Mouse (Mus musculus) frontal cortex, postnatal 10 days (tissue): ENCODE measurements around the gene Epb41l4b.

Source experiments
- DNase-seq, 2 experiments: peaks; one replicate each; pipeline ENCODE4 v3.0.0; 2022; ENCODE audit warnings: low spot score in 2 of 2, mixed read lengths in 1 of 2

Gene Epb41l4b

DNA sequence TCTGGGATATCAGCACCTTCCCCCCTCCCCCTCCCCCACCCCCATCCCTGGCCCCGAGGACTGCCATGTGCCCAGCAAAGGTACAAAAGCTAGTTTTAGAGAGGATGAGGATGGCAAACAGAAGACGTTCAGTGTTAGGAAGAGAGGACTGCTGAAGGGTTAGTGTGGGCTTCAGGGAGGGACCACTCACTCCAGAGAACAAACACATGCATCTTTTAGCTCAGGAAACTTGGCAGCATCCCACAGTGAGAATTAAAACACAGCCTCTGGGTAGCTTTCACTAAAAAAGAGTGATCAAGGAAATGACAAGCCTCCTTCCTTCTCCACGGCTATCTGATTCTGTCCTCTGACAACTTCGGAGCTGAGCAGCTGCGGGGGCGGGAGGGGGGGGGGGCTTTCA lies 132.3 kb downstream of the Epb41l4b start:
- DNase-seq, result no peak

DNA sequence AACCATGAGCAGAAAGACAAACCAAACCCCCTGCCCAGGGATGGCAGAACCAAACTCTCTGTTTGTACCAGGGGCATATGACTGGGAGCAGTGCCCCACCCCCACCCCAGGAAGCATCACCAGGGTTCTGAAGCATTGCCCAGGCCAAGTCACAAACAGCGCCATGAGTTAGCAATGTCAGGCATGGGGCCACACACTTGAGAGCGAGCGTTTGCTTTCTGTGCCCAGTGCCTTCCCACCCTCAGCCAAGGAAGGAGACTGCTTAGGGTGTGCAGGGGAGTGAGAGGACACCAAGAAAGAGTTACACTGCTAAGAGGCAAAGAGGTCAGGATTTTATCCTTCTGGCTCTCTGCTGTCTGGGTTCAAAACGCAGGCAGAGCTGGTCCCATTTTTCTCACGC lies 132.8 kb downstream of the Epb41l4b start:
- no peak for DNase-seq

DNA sequence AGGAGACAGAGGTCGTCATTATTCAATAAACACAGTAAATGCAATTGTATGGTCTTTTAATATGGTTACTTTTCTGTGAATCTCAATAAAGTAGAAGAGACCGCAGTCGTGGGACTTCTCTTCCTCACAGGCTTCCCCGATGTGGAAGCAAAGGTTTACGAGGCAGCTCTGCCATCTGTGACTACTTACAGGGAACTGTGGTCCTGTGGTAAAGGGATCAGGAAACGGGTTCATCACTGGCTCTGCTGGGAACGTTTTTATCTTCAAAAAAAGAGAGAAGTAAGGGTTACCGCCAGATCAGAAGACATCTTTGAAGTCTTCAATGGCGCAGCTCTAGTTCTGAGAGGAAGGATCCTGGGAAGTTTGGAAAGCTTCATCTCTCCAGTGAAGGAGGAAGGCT lies 135.5 kb downstream of the Epb41l4b start:
- DNase-seq, result no peak

DNA sequence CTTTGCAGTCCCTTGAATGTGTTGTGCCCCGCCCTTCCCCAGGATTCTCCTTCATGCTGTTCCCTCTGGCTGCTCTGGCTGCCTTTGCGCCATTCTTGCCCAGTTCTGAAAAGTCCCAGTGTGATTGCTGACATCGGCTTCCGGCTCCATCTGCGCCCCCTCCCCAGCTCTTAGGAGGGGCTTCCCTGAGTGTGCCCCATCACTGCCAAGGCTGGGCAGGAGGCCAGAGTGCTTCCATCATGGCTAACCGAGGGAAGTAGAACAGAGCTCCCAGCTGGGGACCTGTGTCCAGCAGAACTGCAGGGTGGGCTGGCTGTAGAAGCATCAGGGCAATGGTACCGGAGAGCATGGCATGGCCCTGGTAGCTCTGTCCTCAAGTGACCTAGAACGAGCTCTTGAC lies 138.2 kb downstream of the Epb41l4b start:
- DNase-seq, result peak in 1 of 2 experiments; percentile 45

DNA sequence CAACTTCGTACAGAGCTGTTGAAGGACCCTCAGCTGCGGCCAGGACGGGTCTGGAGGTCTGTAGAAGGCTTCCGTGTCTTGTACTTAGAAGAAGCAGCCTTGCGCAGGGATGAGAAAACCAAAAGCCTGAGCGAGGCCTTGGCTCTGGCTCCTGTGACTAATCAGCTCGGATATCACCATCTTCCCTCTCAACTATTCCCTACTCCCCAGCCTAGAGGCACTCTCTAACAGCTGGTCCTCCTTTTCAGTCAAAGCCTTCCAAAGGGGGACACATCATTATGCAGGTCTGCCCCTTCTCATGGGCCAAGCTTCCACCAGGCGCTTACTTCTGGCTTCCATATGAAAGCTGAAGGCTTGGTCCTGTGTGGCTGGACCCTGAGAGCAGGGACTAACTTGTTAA lies 139.4 kb downstream of the Epb41l4b start:
- no peak for DNase-seq

DNA sequence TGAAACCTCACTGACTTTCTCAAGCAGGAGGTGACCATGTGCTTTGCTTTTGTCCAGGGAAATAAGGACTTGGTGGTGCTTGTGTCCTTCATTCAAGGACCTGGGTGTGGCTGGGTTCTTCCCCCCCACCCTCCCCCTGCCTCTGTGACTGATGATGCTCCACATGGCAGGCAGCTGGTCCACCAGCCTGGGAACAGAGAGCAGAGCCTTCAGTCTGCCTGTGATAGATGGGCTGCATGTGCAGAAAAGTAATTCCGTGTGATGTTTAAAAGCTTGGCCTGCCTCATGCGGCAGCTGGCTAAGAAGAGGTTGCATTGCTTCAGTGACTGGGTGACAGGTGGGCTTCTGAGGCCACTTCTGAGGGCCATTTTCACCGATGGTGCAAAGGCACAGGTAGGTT lies 140.5 kb downstream of the Epb41l4b start:
- DNase-seq, result no peak

DNA sequence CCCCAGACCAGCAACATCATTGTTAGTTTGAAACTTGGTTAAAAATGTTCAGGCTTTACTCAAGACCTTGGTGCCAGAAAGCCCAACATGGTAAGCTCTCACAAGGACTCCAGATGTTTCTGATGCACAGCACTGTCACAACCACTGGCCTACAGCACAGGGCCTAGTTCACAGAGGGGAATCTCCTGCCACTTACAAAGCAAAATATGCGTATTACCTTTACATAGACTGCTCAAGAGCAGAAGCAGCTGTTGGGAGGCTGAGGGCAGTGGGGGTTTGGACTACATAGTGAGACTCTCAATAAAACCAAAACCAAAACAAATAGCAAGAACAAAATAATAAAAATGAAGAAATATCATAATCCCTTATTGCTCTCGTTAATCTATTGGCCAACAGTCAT lies 141.8 kb downstream of the Epb41l4b start:
- no peak for DNase-seq

DNA sequence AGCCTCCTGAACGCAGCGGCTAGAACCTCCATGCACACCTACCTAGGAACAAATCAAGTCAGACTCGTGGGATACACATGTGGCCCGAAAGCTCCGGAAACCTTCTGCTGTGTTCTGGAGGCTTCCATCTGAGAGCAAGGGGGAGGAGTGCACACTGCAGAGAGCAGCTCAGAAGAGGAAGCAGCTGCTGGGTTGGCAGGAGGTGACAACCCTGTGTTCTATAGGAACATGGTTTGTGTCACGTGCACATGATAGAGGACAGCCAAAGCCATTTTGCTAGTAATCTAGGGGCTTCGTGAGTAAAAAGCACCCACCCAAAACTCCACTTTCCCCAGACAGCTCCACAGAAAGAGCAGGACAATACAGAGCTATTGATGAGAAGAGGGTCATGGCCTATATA lies 149.9 kb downstream of the Epb41l4b start:
- no peak for DNase-seq

DNA sequence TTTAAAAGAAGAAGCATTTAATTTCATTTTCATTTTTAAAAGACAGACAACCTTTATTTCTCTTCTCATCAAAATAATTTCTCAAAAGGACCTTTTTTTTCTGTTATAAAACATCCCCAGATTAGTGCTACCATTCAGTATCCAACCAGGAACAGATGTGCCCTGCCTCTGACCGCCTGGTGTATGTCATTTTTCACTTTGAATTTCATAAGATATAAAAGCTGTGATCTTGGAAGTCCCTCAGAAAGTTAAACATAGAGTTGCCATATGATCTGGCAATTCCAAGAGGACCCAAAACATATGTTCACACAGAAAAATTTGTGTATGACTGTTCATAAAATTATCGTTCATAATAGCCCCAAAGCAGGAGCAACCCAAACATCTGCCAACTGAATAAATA lies 151.3 kb downstream of the Epb41l4b start:
- no peak for DNase-seq

DNA sequence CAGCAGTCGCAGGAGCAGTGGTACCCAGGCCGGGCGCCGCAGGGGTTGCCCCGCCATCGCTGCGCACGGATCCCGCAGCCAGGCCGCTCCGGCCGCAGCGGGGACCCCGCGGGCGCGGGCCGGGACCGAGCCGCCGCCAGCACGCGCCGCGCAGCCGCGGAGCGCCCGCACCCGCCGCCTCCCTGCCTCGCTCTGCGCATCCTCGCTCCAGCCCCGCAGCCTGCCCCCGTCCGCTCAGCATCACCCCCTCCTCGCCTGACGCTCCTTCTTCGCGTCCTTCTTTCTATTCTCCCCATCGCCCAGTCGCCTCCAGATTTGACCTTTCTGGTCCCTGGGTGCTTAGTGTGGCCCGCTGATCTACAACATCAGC lies 153.0 kb downstream of the Epb41l4b start, which contains the start of gene Frrs1l:
Frrs1l (minus strand) TSS at position 177 of the 370 bp plus-strand sequence.
- peak in 1 of 2 experiments; percentile 69 for DNase-seq

DNA sequence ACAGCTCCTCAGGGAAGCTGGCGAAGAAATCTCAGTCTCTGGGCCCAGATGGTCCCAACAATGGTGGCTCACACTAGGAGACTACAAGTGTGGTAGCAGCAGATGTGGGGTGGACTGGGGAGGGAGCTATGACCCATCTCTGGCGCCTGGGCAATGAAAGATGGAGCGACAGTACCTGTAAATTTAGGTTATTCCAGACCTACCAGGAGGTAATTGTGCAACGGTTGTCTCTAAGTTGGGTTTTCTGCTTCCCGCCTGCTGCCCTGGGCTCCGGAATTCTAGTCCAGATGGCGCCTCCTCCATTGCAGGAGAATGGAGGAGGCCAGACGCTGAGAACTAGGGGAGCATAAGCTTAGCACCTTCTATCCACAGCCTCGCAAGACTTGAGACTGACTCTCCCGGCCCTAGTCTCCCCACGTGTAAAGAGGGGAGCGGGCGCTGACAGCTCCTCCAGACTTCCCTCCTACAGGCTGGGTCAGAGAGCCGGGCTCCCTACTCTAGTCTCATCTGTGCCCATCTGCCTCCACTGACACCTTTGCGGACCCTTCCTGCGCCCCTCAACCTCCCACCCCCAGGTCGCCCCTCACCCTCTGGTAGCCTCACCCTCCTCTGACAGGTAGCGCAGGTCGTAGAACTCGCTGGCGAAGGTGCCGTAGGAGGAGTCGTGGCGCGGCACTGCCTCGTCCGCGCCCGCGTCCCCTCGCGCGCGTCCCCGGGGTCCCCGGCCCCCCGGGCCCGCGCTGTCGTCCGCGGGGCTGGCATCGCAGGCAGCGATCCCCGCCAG lies 153.6 kb downstream of the Epb41l4b start:
- DNase-seq, result peak in 1 of 2 experiments; percentile 41

DNA sequence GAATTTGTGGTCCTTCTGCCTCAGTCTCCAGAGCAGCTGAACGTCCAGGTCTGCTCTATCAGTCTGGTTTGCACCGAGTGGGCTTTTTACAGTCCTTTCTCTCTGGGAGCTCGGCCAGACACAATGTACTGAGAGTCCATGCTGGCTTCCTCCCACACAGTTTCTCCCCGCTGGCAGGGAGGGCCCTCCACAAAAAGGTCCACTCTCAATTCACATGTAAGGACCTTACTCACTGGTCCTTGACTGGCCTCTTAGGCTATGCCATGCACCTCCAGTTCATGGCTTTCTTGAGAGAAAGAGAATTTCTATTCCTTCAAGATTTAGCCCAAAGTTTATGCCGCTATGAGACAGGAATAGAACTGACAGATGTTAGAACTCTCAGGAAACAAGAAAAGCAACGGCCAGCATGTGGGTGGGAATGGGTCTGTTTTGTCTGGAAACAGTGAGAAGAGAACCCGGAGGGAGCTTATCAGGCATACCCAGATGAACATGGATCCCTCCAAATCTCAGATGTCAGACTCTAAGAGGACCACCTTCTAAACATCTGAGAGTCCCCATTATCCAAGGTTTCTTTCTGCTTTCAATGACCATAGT lies 177.6 kb downstream of the Epb41l4b start:
- DNase-seq, result no peak

DNA sequence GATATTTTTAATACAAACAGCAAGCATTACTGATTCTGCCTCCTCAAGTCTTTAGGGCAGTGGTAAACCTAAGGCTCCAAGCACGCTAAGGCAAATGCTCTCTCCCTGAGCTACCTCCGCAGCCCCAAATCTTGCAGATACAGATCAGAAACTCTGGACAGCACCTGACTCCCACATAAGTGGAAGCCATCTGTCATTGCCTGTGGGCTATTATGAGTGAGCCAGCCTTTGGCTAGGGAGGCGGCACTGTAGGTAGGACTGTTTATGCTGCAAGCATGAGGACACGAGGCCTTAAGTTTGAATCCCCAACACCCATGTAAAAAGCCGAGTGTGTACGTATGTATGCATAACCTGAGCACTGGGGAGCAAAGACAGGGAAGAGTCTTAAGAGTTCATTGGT lies 179.6 kb downstream of the Epb41l4b start:
- DNase-seq, result no peak

DNA sequence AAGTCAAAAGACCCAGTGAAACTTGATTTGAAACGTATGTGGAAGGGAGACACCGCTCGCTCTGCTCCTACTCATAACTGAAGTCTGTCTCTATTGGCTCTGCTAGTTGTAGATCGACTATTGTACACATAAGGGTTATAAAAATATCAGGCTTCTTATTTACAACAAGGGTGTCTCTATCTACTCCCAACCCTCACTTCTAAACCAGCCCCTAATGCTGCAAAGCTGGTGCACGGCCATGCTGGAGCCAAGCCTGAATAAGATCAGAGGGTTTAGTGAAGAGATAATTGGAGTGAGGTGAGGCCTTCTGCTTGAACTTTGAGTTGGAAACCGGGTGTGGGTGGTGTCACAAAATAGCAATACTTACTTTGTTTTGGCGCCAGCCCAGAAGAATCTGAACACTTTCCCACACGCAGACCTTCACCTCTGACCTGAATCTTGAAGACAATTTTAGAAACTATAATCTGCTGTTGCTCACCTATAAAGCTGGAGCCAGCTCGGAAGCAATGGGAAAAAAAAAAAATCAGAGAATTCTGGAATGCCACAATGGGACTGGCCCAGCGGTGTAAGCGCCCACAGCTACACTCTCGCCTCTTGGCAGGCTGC lies 181.8 kb downstream of the Epb41l4b start:
- no peak for DNase-seq

DNA sequence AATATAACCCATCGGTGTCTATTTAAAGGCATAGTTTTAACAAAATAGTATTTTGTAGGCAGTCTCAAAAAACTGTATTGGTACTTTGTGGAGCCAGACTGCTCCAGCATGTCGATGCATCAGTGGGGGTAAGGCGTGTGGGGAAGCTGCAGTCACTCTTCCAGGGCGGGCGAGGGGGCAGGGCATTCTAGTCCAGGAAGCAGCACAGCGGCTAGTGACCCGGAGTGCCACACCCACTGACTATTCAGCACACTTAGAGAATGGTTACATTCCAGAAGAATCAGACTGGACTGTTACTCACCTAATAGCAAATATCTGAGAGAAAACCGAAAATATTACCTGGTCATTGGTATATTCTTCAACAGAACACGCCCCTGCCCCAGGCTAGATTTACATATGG lies 185.7 kb downstream of the Epb41l4b start:
- no peak for DNase-seq

DNA sequence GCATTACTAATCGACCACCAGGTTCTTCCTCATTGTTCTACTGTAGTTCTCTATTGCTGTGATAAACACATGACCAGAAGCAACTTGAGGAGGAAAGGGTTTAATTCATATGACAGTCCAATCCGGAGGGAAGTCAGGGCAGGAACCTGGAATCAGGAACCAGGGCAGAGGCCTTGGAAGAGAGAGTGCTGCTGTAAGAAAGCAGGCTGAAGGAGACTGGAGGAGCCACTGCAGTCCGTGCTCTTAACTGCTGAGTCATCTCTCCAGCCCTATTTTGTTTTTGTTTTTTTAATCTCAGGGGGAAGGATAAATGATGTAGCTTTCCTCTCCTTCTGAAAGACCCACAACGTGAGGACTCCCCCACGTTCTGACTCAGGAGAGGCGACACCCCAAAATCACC lies 190.0 kb downstream of the Epb41l4b start:
- DNase-seq, result no peak

DNA sequence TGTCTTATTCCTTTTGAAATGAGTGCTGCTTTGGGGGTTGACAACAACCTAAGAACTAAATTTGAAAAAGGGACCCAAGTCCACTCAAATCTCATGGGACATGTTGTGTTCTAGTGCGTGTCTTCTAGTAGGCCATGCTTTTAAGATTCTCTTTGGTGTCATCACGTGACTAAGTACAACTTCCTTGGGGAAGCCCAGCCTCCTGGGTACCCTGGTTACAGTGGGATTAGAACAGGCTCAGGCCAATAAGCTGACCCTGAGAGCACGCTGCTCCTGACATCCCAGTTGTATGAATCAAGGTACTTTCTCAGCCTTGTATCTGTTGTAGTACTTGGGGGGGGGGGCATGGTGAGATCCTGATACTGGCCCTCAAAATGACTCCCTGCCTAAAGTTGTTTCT lies 191.5 kb downstream of the Epb41l4b start:
- no peak for DNase-seq

DNA sequence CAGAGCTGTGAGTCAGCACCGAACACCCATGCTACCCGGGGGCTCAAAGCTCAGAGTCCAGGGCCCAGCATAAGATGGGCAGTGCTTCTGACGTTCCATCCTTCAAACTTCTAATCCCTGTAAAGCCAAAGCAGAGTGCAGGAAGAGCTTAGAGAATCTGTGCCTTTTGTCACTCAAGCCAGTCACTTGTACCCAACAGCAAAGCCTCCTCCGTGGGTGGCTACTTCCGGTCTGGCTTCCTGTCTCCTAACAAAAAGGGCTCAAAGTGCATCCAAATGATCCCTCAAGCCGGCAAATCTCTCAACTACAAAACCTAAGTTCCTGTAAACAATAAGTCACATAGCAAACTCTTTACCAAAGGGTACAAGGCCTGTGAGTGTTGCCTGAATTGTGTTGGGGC lies 193.7 kb downstream of the Epb41l4b start:
- no peak for DNase-seq

DNA sequence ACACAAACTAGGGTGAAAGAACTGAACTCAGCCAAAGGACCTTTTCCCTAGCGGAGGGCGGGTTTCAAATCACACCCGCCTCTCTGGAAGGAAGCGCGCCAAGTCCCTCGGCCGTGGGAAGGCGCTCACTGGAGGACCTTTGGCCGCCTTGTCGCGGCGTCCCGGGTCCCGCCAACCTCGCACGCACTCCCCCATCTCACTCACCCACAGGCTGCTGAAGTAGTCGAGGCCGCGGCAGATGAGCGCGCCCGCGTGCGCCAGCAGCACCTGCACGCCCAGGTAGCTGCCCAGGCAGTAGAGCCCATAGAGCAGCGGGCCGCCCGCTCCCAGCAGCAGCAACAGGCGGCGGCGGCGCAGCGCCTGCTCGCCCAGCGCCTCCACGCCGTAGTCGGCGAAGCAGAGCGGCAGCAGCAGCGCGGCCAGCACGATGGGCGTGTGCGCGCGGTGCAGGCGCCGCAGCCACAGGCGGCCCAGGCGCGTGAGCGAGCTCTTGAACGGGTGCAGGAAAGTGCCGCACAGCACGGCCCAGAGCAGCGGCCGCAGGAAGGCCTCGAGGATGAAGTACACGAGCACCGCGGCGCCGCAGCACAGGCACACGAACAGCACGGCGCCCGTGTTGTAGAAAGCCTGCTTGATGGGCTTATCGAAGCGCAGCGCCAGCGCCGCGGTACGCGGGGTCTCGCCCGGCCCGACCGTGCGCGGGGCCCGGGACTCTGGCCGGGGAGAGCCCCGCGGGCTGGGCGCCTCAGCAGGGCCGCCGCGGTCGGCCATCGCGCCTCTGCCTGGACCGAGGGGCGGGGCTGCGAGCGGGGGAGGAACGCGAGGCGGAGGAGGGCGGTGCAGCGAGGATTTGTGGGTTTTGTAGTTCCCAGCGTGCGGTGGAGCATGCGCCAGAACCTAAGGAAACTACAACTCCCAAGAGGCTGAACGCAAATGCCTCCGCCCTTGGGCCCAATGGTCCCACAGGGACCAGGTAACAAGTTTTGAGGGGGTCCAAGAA lies 196.3 kb downstream of the Epb41l4b start, which contains the start of gene Tmem245:
Tmem245 (minus strand) TSS at position 797 of the 1,000 bp plus-strand sequence.
- peak; percentile 81 to 91 for DNase-seq

DNA sequence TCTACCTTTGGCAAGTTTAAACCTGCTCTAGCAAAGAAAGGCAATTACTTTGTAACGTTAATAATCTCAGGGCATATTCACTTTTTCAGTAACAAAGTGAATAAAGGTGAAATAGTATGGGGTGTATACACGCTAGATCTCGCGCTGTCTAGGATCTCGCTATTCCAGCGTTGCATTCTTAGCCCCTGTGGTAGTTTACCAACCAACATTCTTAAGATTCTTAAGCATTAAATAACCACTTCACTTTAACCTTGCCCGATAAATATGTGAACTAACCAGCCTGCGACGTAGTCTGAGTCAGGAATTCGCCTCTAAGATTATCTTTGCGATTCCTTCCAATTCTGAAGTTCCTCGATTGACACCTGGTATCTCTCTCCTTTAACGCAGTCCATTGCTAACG lies 197.1 kb downstream of the Epb41l4b start:
- no peak for DNase-seq

DNA sequence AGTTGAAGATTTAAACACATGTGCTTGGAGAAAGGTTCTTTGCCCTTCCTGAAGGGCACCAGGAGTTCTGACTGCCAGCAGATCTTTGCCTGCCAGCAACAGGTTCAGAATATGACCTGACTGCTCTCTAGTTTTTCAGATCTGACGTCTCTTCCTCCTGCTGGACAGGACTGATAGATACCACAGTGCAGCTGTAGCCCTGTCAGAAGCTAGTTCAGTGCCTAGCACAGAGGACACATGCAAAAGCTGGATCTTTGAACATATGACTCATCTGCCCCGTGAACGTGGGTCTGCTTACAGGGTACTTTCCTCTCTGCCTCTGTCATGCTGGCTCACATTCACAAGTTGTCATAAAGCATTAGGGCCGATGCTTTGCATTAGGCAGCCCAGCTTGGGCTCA lies 199.0 kb downstream of the Epb41l4b start:
- DNase-seq, result no peak

DNA sequence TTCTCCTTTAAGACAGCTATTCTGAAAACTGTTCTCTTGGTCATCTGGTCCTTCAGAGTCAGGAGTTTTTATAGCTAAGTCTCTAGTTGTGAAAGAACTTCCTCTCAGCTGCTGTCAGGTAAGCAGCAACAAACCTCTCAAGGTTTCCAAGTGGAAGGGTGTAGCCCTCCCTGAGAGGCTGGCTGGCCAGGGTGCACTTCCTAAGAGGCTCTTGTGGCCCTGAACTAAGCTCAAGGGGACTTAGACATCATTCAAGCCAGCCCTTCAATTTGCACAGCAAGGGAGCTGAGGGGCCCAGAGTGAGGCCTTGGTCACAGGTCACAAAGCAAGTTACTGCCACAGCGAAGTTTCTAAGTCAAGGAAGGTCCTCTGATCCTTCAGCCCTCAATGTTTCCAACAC lies 200.0 kb downstream of the Epb41l4b start:
- DNase-seq, result no peak
